In genomic region chr5:101538410-101539253, GRCm38 (mm10) we compare ENCODE assay signal across 8 mouse cellular contexts.
DNase-seq lines count a peak whose midpoint lies in the region; ATAC-seq and TF ChIP-seq lines count a peak whose summit lies in the region.

No protein-coding gene starts in this region.

- H3K4me1 ChIP-seq in forebrain, embryonic 11.5 days (replicated peaks; ENCODE audit: control insufficient read depth, insufficient read depth, low read length) = peaks cover 7% of the 10 kb centered on the region; the same call in 1 of the 2 replicates
- no peaks in the 10 kb centered on the region for H3K4me1 ChIP-seq in forebrain, postnatal 0 days (ENCODE audit: insufficient read depth)
- 0 out of 2 replicates have a peak, but pooled peaks cover 3% of the 10 kb centered on the region for H3K4me1 ChIP-seq in lung, embryonic 16.5 days (replicated peaks; ENCODE audit: control insufficient read depth, insufficient read depth, low read length)

- TF ChIP-seq CTCF in forebrain, postnatal 0 days (IDR thresholded peaks at IDR 0.05; ENCODE audit: low read depth) = no peak

- H3K27ac ChIP-seq in forebrain, embryonic 11.5 days (ENCODE audit: low read depth, low read length) = no peak overlapping the region
- no peak overlapping the region for H3K27ac ChIP-seq in forebrain, postnatal 0 days (ENCODE audit: low read depth, low read length)
- no peak overlapping the region for H3K27ac ChIP-seq in lung, embryonic 16.5 days (ENCODE audit: low read length)

- DNase-seq in forebrain, embryonic 11.5 days (ENCODE audit: low spot score) = no peak
- no peak for DNase-seq in forebrain, postnatal 0 days
- DNase-seq in lung, adult 18-20 months = no peak
- no peak for DNase-seq in adrenal gland, postnatal 36 days
- DNase-seq in layer of hippocampus, postnatal 36 days = no peak
- no peak for DNase-seq in adrenal gland, adult 2 months

- ATAC-seq in forebrain, embryonic 11.5 days (replicated peaks; ENCODE audit: low FRiP score) = peak; percentile 16; the same call in 1 of the 2 replicates
- ATAC-seq in forebrain, postnatal 0 days = no peak
- ATAC-seq in lung, embryonic 16.5 days (ENCODE audit: low read depth) = no peak
- peak; percentile 70 for ATAC-seq in megakaryocyte progenitor cell, adult 5-6 weeks (replicated peaks; ENCODE audit: poor library complexity)

- 2% methylated on average over 24 of the region's 24 CpGs for WGBS in forebrain, embryonic 11.5 days
- 2% methylated on average over 24 of the region's 24 CpGs for WGBS in forebrain, postnatal 0 days
- 7% methylated on average over 24 of the region's 24 CpGs for WGBS in lung, embryonic 16.5 days

- H3K4me3 ChIP-seq in forebrain, embryonic 11.5 days (ENCODE audit: low read depth, low read length) = no peak overlapping the region
- no peak overlapping the region for H3K4me3 ChIP-seq in forebrain, postnatal 0 days (ENCODE audit: low read depth, low read length)
- peak overlapping the region; percentile 17 for H3K4me3 ChIP-seq in lung, embryonic 16.5 days (ENCODE audit: low read length)

- peak overlapping the region; percentile 34; the same call in 1 of the 2 replicates for H3K4me2 ChIP-seq in forebrain, embryonic 11.5 days (ENCODE audit: low read depth, low read length, severe bottlenecking)
- no peak overlapping the region for H3K4me2 ChIP-seq in forebrain, postnatal 0 days (ENCODE audit: low read depth)
- H3K4me2 ChIP-seq in lung, embryonic 16.5 days (ENCODE audit: low read depth, low read length) = peak overlapping the region; percentile 39

- H3K9me3 ChIP-seq in forebrain, embryonic 11.5 days (ENCODE audit: control insufficient read depth, low read length) = no peaks in the 10 kb centered on the region
- no peaks in the 10 kb centered on the region for H3K9me3 ChIP-seq in forebrain, postnatal 0 days (ENCODE audit: low read length)
- H3K9me3 ChIP-seq in lung, embryonic 16.5 days (ENCODE audit: control insufficient read depth, low read length) = no peaks in the 10 kb centered on the region

- H3K36me3 ChIP-seq in forebrain, embryonic 11.5 days (ENCODE audit: control insufficient read depth, insufficient read depth, low read length) = no peaks in the 10 kb centered on the region
- no peaks in the 10 kb centered on the region for H3K36me3 ChIP-seq in forebrain, postnatal 0 days (ENCODE audit: insufficient read depth)
- H3K36me3 ChIP-seq in lung, embryonic 16.5 days (ENCODE audit: control insufficient read depth, insufficient read depth, low read length) = no peaks in the 10 kb centered on the region

- H3K27me3 ChIP-seq in forebrain, embryonic 11.5 days (ENCODE audit: control insufficient read depth, insufficient read depth, low read length) = peaks cover 86% of the 10 kb centered on the region
- peaks cover 80% of the 10 kb centered on the region for H3K27me3 ChIP-seq in forebrain, postnatal 0 days (ENCODE audit: insufficient read depth, low read length)
- peaks cover 29% of the 10 kb centered on the region for H3K27me3 ChIP-seq in lung, embryonic 16.5 days (ENCODE audit: control insufficient read depth, insufficient read depth, low read depth, low read length)

- H3K9ac ChIP-seq in forebrain, embryonic 11.5 days (ENCODE audit: low read length) = no peak overlapping the region
- no peak overlapping the region for H3K9ac ChIP-seq in forebrain, postnatal 0 days
- no peak overlapping the region for H3K9ac ChIP-seq in lung, embryonic 16.5 days (ENCODE audit: low read length)

Comparison
In these comparisons a context has a peak if more than half of its experiments do, and no peak if none do; other contexts are left out.
1. ATAC-seq: peak in forebrain, embryonic 11.5 days (single experiment) and megakaryocyte progenitor cell, adult 5-6 weeks (single experiment); none in forebrain, postnatal 0 days (single experiment) and lung, embryonic 16.5 days (single experiment).